Mouse (Mus musculus): ENCODE measurements at regions not wholly inside any gene's neighbourhood (a gene's known extent, or its start where the extent isn't known, plus 50 kb on each side); places are given as distances from the start of the nearest gene placed in this dataset.

GRCm38 (mm10) chr2:169515350-169515749 is 72.2 kb downstream of the Gm11011 start:
- TF ChIP-seq CTCF (IDR thresholded peaks at IDR 0.05; ENCODE audit: low read depth) (no peak), EP300 (optimal IDR thresholded peaks at IDR 0.05) (no peak)

Measured in stomach, postnatal 0 days (tissue).